Comparison of ENCODE assay signal across 8 mouse cellular contexts in the genomic region with DNA sequence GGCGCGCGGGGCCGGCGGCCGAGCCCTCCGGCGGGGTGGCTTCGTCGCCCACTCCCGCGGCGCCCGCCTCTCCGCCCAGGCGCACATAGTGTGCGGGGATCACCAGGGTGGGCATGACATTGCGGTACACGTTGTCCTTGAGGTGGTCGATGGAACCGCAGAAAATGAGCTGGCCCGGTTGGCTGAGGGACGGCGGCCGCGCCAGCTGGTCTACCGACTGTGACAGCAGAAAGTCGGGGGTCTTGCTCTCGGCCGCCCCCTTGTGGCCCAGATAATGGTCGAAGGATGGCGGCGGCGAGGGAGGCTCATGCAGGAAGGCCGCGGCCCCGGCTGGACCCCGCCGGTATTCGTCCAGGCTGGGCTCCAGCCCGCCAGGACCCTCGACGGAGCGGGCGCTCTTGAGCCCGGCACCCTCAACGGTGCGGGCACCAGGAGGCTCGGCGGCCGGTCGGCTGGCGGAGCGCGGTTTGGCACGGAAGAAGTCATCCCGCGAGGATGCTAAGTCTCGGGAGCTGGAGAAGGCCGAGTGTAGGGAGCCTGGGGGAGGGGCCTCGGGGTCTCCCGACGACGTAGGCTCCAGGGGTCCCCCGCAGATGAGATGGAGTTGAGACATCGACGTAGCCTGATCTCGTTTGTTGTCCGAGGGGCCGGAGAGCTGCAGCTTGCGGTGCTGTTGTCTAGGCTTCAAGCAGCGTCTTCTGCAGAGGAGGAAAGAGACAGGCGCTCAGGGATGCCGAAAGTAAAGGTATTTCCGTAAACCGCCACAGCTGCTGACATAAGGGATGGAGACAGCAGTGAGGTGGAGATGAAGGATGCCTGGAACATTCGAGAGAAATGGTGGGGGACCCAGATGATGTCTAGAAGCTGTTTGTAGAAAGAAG. TPM values are rescaled to one million over a fixed set of nuclear protein-coding genes. Genes with fewer than 3 reads are reported as not detected.
A peak's percentile ranks its signal among the peaks of the same experiment; 100 is the strongest.
DNase-seq lines count a peak whose midpoint lies in the region; ATAC-seq and TF ChIP-seq lines count a peak whose summit lies in the region.

No protein-coding gene starts in this region.

- peak overlapping the region; percentile 49 for H3K9ac ChIP-seq in embryonic facial prominence, embryonic 12.5 days
- peak overlapping the region; percentile 74 for H3K9ac ChIP-seq in heart, embryonic 14.5 days (ENCODE audit: low read length)
- H3K9ac ChIP-seq in neural tube, embryonic 15.5 days (replicated peaks): peak overlapping the region; percentile 43; the same call in 1 of the 2 replicates

- peak overlapping the region; percentile 27; the same call in 1 of the 2 replicates for H3K27ac ChIP-seq in embryonic facial prominence, embryonic 12.5 days
- H3K27ac ChIP-seq in heart, embryonic 14.5 days (replicated peaks in 1 of 2; ENCODE audit: control insufficient read depth in 1 of 2, insufficient read depth in 1 of 2, low read depth in 2 of 2, low read length in 2 of 2): 0 out of 4 replicates have a peak overlapping the region, but pooled peaks of 1 of the 2 experiments have one; percentile 41
- H3K27ac ChIP-seq in neural tube, embryonic 15.5 days (replicated peaks): peak overlapping the region; percentile 38

- H3K4me2 ChIP-seq in embryonic facial prominence, embryonic 12.5 days (replicated peaks): peak overlapping the region; percentile 79
- H3K4me2 ChIP-seq in heart, embryonic 14.5 days (ENCODE audit: low read length): peak overlapping the region; percentile 96
- H3K4me2 ChIP-seq in neural tube, embryonic 15.5 days: peak overlapping the region; percentile 57

- H3K36me3 ChIP-seq in C2C12 (ENCODE audit: control insufficient read depth, insufficient read depth): peaks cover 24% of the 10 kb centered on the region
- H3K36me3 ChIP-seq in embryonic facial prominence, embryonic 12.5 days: peaks cover 80% of the 10 kb centered on the region
- peaks cover 86% of the 10 kb centered on the region for H3K36me3 ChIP-seq in heart, embryonic 14.5 days (ENCODE audit: control insufficient read depth, insufficient read depth, low read length)
- H3K36me3 ChIP-seq in neural tube, embryonic 15.5 days: peaks cover 76% of the 10 kb centered on the region

- TF ChIP-seq CTCF in C2C12 (IDR thresholded peaks at IDR 0.05; ENCODE audit: control insufficient read depth, insufficient read depth, insufficient read length): peak; percentile 38

- no peak overlapping the region for H3K4me3 ChIP-seq in C2C12 (ENCODE audit: insufficient read depth, poor library complexity, severe bottlenecking)
- H3K4me3 ChIP-seq in embryonic facial prominence, embryonic 12.5 days: peak overlapping the region; percentile 34
- peak overlapping the region; percentile 52 to 61 for H3K4me3 ChIP-seq in heart, embryonic 14.5 days (ENCODE audit: control insufficient read depth in 1 of 2, insufficient read depth in 1 of 2, low read depth in 1 of 2, low read length in 2 of 2)
- peak overlapping the region; percentile 33 for H3K4me3 ChIP-seq in neural tube, embryonic 15.5 days (replicated peaks)

- H3K4me1 ChIP-seq in embryonic facial prominence, embryonic 12.5 days: peaks cover 17% of the 10 kb centered on the region
- peaks cover 10 to 38% of the 10 kb centered on the region in 2 experiments for H3K4me1 ChIP-seq in heart, embryonic 14.5 days (ENCODE audit: control insufficient read depth in 2 of 2, insufficient read depth in 2 of 2, low read length in 2 of 2)
- peaks cover 40% of the 10 kb centered on the region for H3K4me1 ChIP-seq in neural tube, embryonic 15.5 days

- peak; percentile 91 for DNase-seq in adrenal gland, postnatal 14 days
- peak; percentile 75 to 91 for DNase-seq in kidney, postnatal 36 days
- DNase-seq in lung, adult 18-20 months: peak; percentile 67 to 78
- DNase-seq in urinary bladder, postnatal 10 days (ENCODE audit: low spot score): peak; percentile 70

- no peaks in the 10 kb centered on the region for H3K79me3 ChIP-seq in C2C12 (ENCODE audit: low read depth)

- H3K27me3 ChIP-seq in C2C12 (ENCODE audit: control insufficient read depth, insufficient read depth, insufficient read length): no peaks in the 10 kb centered on the region
- peaks cover 12% of the 10 kb centered on the region; the same call in 1 of the 2 replicates for H3K27me3 ChIP-seq in embryonic facial prominence, embryonic 12.5 days
- no peaks in the 10 kb centered on the region; the same call in 1 of the 2 replicates for H3K27me3 ChIP-seq in heart, embryonic 14.5 days (ENCODE audit: control insufficient read depth, insufficient read depth, low read length)
- no peaks in the 10 kb centered on the region for H3K27me3 ChIP-seq in neural tube, embryonic 15.5 days (replicated peaks)

- WGBS in embryonic facial prominence, embryonic 12.5 days: 9% methylated on average over 76 of the region's 77 CpGs
- whole genome bisulfite sequencing in heart, embryonic 14.5 days: 15% methylated on average over 77 of the region's 77 CpGs
- WGBS in neural tube, embryonic 15.5 days: 10% methylated on average over 77 of the region's 77 CpGs

- H3ac ChIP-seq in C2C12 (ENCODE audit: control insufficient read depth, insufficient read length, low read depth): no peak overlapping the region

- no peaks in the 10 kb centered on the region for H3K79me2 ChIP-seq in C2C12 (ENCODE audit: control insufficient read depth, insufficient read depth)

- ATAC-seq in embryonic facial prominence, embryonic 12.5 days (ENCODE audit: insufficient number of reproducible peaks, insufficient read depth, low FRiP score, low TSS enrichment): peak; percentile 4; the same call in 1 of the 2 replicates
- no peak for ATAC-seq in heart, embryonic 14.5 days (ENCODE audit: insufficient number of reproducible peaks, insufficient read depth, low FRiP score, low read depth)
- ATAC-seq in neural tube, embryonic 15.5 days (ENCODE audit: low FRiP score): 0 out of 2 replicates have a peak, but pooled peaks have one; percentile 9

- H3K9me3 ChIP-seq in embryonic facial prominence, embryonic 12.5 days: no peaks in the 10 kb centered on the region
- H3K9me3 ChIP-seq in heart, embryonic 14.5 days (ENCODE audit: control insufficient read depth, low read length): no peaks in the 10 kb centered on the region
- no peaks in the 10 kb centered on the region for H3K9me3 ChIP-seq in neural tube, embryonic 15.5 days (replicated peaks)

TF ChIP-seq in C2C12, 6 proteins besides CTCF, POLR2A, EP300 and RAD21:
- TF ChIP-seq CEBPB (IDR thresholded peaks at IDR 0.05; ENCODE audit: low read depth) (no peak), MAX (IDR thresholded peaks at IDR 0.05) (no peak), USF1 (IDR thresholded peaks at IDR 0.05; ENCODE audit: low read depth) (no peak), FOSL1 (IDR thresholded peaks at IDR 0.05; ENCODE audit: insufficient read depth, low read length, poor library complexity, severe bottlenecking) (no peak), MYOG (IDR thresholded peaks at IDR 0.05; ENCODE audit: control insufficient read depth, extremely low read depth, insufficient read length) (no peak), MYOD1 (IDR thresholded peaks at IDR 0.05; ENCODE audit: control insufficient read depth, insufficient read length, low read depth) (no peak)

RNA-seq across cellular contexts. Expression of a gene that starts 8.3 kb away (rescaled TPM):
- 79.1 TPM for polyA plus RNA-seq in C2C12 (2012; fragmentation: generic; extraction: Trizol)
- total RNA-seq in adrenal gland, postnatal 14 days (2021): 180 and 194 TPM in 2 replicates
- 116 and 126 TPM in 2 replicates for polyA plus RNA-seq in embryonic facial prominence, embryonic 12.5 days (2016; fragmentation: Nextera tagmentation; extraction: Ambion mirVana)
- polyA plus RNA-seq in heart, embryonic 14.5 days (2014; fragmentation: Nextera tagmentation; extraction: Ambion mirVana): 182 and 190 TPM in 2 replicates
- polyA plus RNA-seq in neural tube, embryonic 15.5 days (2015; fragmentation: Nextera tagmentation; extraction: Ambion mirVana): 92.1 and 96.3 TPM in 2 replicates

RNA-seq across cellular contexts. Expression of a gene that starts 9.0 kb away (rescaled TPM):
- polyA plus RNA-seq in C2C12 (2012; fragmentation: generic; extraction: Trizol): 6.3 TPM
- 8.2 and 9.6 TPM in 2 replicates for total RNA-seq in adrenal gland, postnatal 14 days (2021)
- 13.5 and 15.3 TPM in 2 replicates for polyA plus RNA-seq in embryonic facial prominence, embryonic 12.5 days (2016; fragmentation: Nextera tagmentation; extraction: Ambion mirVana)
- polyA plus RNA-seq in heart, embryonic 14.5 days (2014; fragmentation: Nextera tagmentation; extraction: Ambion mirVana): 4.6 and 7.9 TPM in 2 replicates
- 23.8 and 28.3 TPM in 2 replicates for polyA plus RNA-seq in neural tube, embryonic 15.5 days (2015; fragmentation: Nextera tagmentation; extraction: Ambion mirVana)

RNA-seq across cellular contexts. Expression of a gene that starts 30.7 kb away (rescaled TPM):
- 174 TPM for polyA plus RNA-seq in C2C12 (2012; fragmentation: generic; extraction: Trizol)
- 373 and 415 TPM in 2 replicates for total RNA-seq in adrenal gland, postnatal 14 days (2021)
- 188 and 189 TPM in 2 replicates for polyA plus RNA-seq in embryonic facial prominence, embryonic 12.5 days (2016; fragmentation: Nextera tagmentation; extraction: Ambion mirVana)
- 266 and 295 TPM in 2 replicates for polyA plus RNA-seq in heart, embryonic 14.5 days (2014; fragmentation: Nextera tagmentation; extraction: Ambion mirVana)
- 161 and 175 TPM in 2 replicates for polyA plus RNA-seq in neural tube, embryonic 15.5 days (2015; fragmentation: Nextera tagmentation; extraction: Ambion mirVana)

RNA-seq across cellular contexts. Expression of a gene that starts 31.5 kb away (rescaled TPM):
- polyA plus RNA-seq in C2C12 (2012; fragmentation: generic; extraction: Trizol): 1.3 TPM
- 4.6 and 7.4 TPM in 2 replicates for total RNA-seq in adrenal gland, postnatal 14 days (2021)
- polyA plus RNA-seq in embryonic facial prominence, embryonic 12.5 days (2016; fragmentation: Nextera tagmentation; extraction: Ambion mirVana): 6.8 and 8.3 TPM in 2 replicates
- polyA plus RNA-seq in heart, embryonic 14.5 days (2014; fragmentation: Nextera tagmentation; extraction: Ambion mirVana): 6.7 and 6.8 TPM in 2 replicates
- 8.0 and 9.6 TPM in 2 replicates for polyA plus RNA-seq in neural tube, embryonic 15.5 days (2015; fragmentation: Nextera tagmentation; extraction: Ambion mirVana)

RNA-seq across cellular contexts. Expression of a gene that starts 45.2 kb away (rescaled TPM):
- 2.2 TPM for polyA plus RNA-seq in C2C12 (2012; fragmentation: generic; extraction: Trizol)
- total RNA-seq in adrenal gland, postnatal 14 days (2021): 31.3 and 31.6 TPM in 2 replicates
- polyA plus RNA-seq in embryonic facial prominence, embryonic 12.5 days (2016; fragmentation: Nextera tagmentation; extraction: Ambion mirVana): 15.9 and 20.4 TPM in 2 replicates
- polyA plus RNA-seq in heart, embryonic 14.5 days (2014; fragmentation: Nextera tagmentation; extraction: Ambion mirVana): 0.81 and 1.2 TPM in 2 replicates
- 111 and 138 TPM in 2 replicates for polyA plus RNA-seq in neural tube, embryonic 15.5 days (2015; fragmentation: Nextera tagmentation; extraction: Ambion mirVana)
